Mouse (Mus musculus) embryonic fibroblast, embryonic 13.5 days (primary cell): ENCODE measurements around the gene Dip2b. TPM values are rescaled to one million over a fixed set of nuclear protein-coding genes. Genes with fewer than 3 reads are reported as not detected.

Experiments used
- H3K27ac ChIP-seq: 2 replicates; pipeline ENCODE4 v1.5.1; 2012; ENCODE audit warnings: low read length, control low read depth, inconsistent platforms; ENCODE audit not compliant: insufficient read depth
- H3K4me1 ChIP-seq: 2 replicates; pipeline ENCODE4 v1.6.1; 2011; ENCODE audit warnings: low read length; ENCODE audit not compliant: control insufficient read depth, insufficient read depth
- H3K4me3 ChIP-seq: 2 replicates; pipeline ENCODE4 v1.5.1; 2011; ENCODE audit warnings: mild to moderate bottlenecking, control low read depth, low read length; ENCODE audit not compliant: insufficient read depth
- CTCF ChIP-seq: IDR thresholded peaks from 2 replicates; pipeline ENCODE4 v1.5.1; 2011; ENCODE audit warnings: mild to moderate bottlenecking, control low read depth, low read length, moderate library complexity, borderline replicate concordance; ENCODE audit not compliant: insufficient read depth
- POLR2A ChIP-seq: IDR thresholded peaks from 2 replicates; pipeline ENCODE4 v1.6.1; 2011; ENCODE audit warnings: low read depth, mild to moderate bottlenecking, control low read depth, low read length, moderate library complexity
- polyA plus RNA-seq: library from polyadenylated mRNA; stranded (reverse); fragments of >200 nt; gene quantifications from 2 replicates; pipeline ENCODE4 v1.2.4, GENCODE M21; 2011; ENCODE audit warnings: low read depth; ENCODE audit not compliant: missing spikeins, insufficient read length

Gene Dip2b
- polyA plus RNA-seq, 1 experiment, result 20.6 TPM

- TF ChIP-seq POLR2A, result no peak
- TF ChIP-seq CTCF, result no peak
- no peaks in the 10 kb centered on the region for H3K4me1 ChIP-seq
- H3K4me3 ChIP-seq, result no peak overlapping the region
- no peak overlapping the region for H3K27ac ChIP-seq
Measured at GRCm38 (mm10) chr15:100144854-100145824, 106.7 kb downstream of the Dip2b start.

- H3K27ac ChIP-seq, result no peak overlapping the region
- TF ChIP-seq CTCF (no peak), POLR2A (no peak)
- H3K4me3 ChIP-seq, result no peak overlapping the region
- H3K4me1 ChIP-seq, result no peaks in the 10 kb centered on the region
Measured at GRCm38 (mm10) chr15:100145917-100146316, 107.5 kb downstream of the Dip2b start.

- Histone ChIP-seq H3K27ac (no peak overlapping the region), H3K4me3 (no peak overlapping the region), H3K4me1 (no peaks in the 10 kb centered on the region)
- TF ChIP-seq CTCF (no peak), POLR2A (no peak)
Measured at GRCm38 (mm10) chr15:100150593-100150992, 112.1 kb downstream of the Dip2b start.

- Histone ChIP-seq H3K4me1 (no peaks in the 10 kb centered on the region), H3K27ac (no peak overlapping the region), H3K4me3 (no peak overlapping the region)
- no peak for TF ChIP-seq CTCF
- TF ChIP-seq POLR2A, result no peak
Measured at GRCm38 (mm10) chr15:100152321-100152720, 113.9 kb downstream of the Dip2b start.

- no peaks in the 10 kb centered on the region for H3K4me1 ChIP-seq
- TF ChIP-seq CTCF (no peak), POLR2A (no peak)
- H3K27ac ChIP-seq, result no peak overlapping the region
- H3K4me3 ChIP-seq, result no peak overlapping the region
Measured at GRCm38 (mm10) chr15:100153024-100153423, 114.6 kb downstream of the Dip2b start.

GRCm38 (mm10) chr15:100156095-100156707 is 117.7 kb downstream of the Dip2b start:
- Histone ChIP-seq H3K4me1 (no peaks in the 10 kb centered on the region), H3K4me3 (no peak overlapping the region), H3K27ac (no peak overlapping the region)
- TF ChIP-seq POLR2A, result no peak
- no peak for TF ChIP-seq CTCF

GRCm38 (mm10) chr15:100156781-100157470 is 118.5 kb downstream of the Dip2b start:
- Histone ChIP-seq H3K4me3 (no peak overlapping the region), H3K27ac (no peak overlapping the region), H3K4me1 (no peaks in the 10 kb centered on the region)
- TF ChIP-seq POLR2A (no peak), CTCF (no peak)

- Histone ChIP-seq H3K4me3 (no peak overlapping the region), H3K27ac (no peak overlapping the region), H3K4me1 (no peaks in the 10 kb centered on the region)
- TF ChIP-seq POLR2A (no peak), CTCF (no peak)
Measured at GRCm38 (mm10) chr15:100158985-100159384, 120.5 kb downstream of the Dip2b start.

- Histone ChIP-seq H3K4me3 (no peak overlapping the region), H3K4me1 (no peaks in the 10 kb centered on the region), H3K27ac (no peak overlapping the region)
- TF ChIP-seq POLR2A (no peak), CTCF (no peak)
Measured at GRCm38 (mm10) chr15:100161747-100162280, 123.3 kb downstream of the Dip2b start.
